Mouse (Mus musculus) cortical plate, adult 2 months (tissue): ENCODE measurements at regions not wholly inside any gene's neighbourhood (a gene's known extent, or its start where the extent isn't known, plus 50 kb on each side); places are given as distances from the start of the nearest gene placed in this dataset.

Experiments
- H3K27ac ChIP-seq: fragments of 200-500 bp; 2 replicates; pipeline ENCODE4 v1.5.1; 2012; ENCODE audit warnings: low read length, control low read depth, inconsistent platforms; ENCODE audit not compliant: insufficient read depth
- H3K4me1 ChIP-seq: fragments of 200-500 bp; 2 replicates; pipeline ENCODE4 v1.6.1; 2011; ENCODE audit warnings: low read length; ENCODE audit not compliant: control insufficient read depth, insufficient read depth
- H3K4me3 ChIP-seq: fragments of 200-500 bp; 2 replicates; pipeline ENCODE4 v1.5.1; 2011; ENCODE audit warnings: mild to moderate bottlenecking, low read length, control low read depth; ENCODE audit not compliant: insufficient read depth
- CTCF ChIP-seq: fragments of 200-500 bp; IDR thresholded peaks from 2 replicates; pipeline ENCODE4 v1.5.1; 2011; ENCODE audit warnings: mild to moderate bottlenecking, control low read depth, low read length; ENCODE audit not compliant: insufficient read depth; ENCODE audit errors: extremely low read depth
- POLR2A ChIP-seq: fragments of 200-500 bp; IDR thresholded peaks from 2 replicates; pipeline ENCODE4 v1.6.1; 2011; ENCODE audit warnings: mild to moderate bottlenecking, low read length, control low read depth; ENCODE audit not compliant: insufficient read depth; ENCODE audit errors: extremely low read depth

DNA sequence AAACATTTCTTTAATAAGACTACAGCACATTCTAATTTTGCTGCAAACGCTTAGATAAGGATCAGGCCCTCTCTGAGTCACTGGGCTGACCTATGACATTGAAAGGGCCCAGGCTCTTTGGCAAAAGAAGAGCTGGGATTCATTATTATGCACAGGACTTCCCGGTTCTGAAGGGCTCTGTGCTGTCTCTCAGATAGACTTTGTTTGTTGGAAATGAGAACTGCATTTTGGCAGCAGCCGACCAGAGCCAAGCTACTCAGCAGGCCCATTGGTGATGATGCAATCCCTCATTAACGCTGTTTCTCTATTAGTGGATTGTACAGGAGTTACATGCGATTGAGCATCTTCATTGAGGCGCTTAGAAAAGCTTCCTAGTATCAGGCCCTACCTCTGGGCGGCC, 204.9 kb upstream of the Sox2 start:
- Histone ChIP-seq H3K4me3 (no peak overlapping the region), H3K27ac (peak overlapping the region; percentile 67), H3K4me1 (0 out of 2 replicates have a peak, but pooled peaks cover 1% of the 10 kb centered on the region)
- no peak for TF ChIP-seq POLR2A
- no peak for TF ChIP-seq CTCF

DNA sequence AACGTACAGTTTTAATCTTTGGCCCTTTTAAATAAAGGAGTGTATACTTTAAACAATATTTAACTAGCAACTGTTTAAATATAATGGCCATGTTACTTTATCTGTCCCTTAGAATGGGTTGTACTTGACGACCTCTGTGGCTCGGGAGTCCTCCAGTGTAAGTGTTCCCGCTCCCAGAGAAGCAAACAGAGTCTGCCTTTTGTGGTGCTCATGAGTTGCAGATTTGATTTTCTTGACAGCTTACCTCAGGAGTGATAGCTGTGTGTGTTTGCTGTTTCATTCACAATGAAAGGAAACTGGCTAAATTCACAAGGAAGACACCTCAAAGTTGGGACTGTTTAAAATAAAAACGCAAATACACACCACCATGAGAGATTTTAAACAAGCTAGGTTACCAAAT, 205.4 kb upstream of the Sox2 start:
- H3K4me3 ChIP-seq: no peak overlapping the region
- H3K4me1 ChIP-seq: 0 out of 2 replicates have a peak, but pooled peaks cover 1% of the 10 kb centered on the region
- H3K27ac ChIP-seq: peak overlapping the region; percentile 94
- no peak for TF ChIP-seq CTCF
- TF ChIP-seq POLR2A: no peak

DNA sequence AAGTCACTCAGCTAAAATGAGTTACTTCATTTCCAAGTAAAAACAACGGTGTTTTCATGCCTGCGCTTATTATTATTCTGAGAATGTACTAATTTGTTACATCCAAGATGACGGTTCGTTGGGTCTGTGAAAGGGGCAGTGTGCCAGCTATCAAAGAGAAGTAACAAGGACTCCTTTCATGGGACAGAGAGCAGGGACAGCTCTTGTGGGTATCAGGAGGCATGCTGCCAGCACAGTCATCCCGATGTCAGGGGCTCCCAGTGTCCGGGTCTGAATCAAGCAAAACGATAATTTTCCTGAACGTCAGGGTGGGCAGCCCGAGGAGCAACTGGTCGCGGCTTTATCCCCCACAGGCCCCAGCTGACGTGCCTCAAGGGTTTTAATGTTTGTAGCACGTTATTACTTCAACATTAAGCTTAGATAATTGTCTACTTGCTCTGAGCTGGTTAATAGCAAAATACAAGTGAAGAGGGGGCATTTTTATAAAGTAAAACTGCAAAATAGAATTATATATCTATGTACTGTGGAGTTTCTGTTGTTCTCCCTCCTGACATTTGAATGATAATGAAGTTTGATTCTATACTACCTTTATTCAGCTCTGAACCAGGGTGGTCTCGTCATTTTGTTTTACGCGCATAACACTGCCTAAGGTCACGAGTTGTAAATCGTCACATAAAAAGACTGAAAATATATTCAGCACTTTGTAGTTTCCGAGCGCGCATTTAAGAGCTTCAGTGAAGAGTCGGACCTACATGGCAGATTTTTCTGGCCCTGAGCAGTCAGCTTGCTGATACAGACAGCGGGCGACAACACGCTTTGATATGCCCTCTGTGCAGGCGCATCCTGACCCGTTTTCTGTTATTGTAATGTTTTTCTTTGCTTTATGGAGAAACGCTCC, 206.2 kb upstream of the Sox2 start:
- Histone ChIP-seq H3K27ac (peak overlapping the region; percentile 90), H3K4me3 (no peak overlapping the region), H3K4me1 (0 out of 2 replicates have a peak, but pooled peaks cover 1% of the 10 kb centered on the region)
- TF ChIP-seq POLR2A (no peak), CTCF (no peak)

- TF ChIP-seq POLR2A (no peak), CTCF (no peak)
- Histone ChIP-seq H3K4me3 (no peak overlapping the region), H3K27ac (peak overlapping the region; percentile 81; the same call in 1 of the 2 replicates), H3K4me1 (0 out of 2 replicates have a peak, but pooled peaks cover 1% of the 10 kb centered on the region)
These were observed 206.9 kb upstream of the Sox2 start for GRCm38 (mm10) chr3:34443307-34443706.

DNA sequence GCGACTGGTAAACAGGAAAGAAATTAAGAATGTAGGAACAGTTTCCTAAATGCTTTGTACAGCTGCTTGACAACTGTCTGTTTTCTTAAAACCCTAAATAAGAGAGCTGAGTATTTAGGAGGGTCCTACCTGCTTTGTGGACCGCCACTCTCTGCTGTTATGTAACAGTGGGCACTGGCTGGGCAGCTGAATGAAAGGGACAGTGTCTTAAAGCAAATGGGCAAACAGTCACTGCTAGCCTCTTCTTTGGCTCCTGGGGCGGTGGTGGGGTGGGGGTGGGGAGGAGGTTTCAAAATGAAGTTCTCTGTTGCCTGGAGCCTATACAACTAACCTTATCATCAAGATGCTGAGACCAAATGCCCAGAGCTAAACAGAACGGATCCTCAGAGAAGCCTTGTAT, 208.4 kb upstream of the Sox2 start:
- 0 out of 2 replicates have a peak, but pooled peaks cover 1% of the 10 kb centered on the region for H3K4me1 ChIP-seq
- peak overlapping the region; percentile 91 for H3K27ac ChIP-seq
- TF ChIP-seq POLR2A (no peak), CTCF (no peak)
- H3K4me3 ChIP-seq: no peak overlapping the region

- Histone ChIP-seq H3K27ac (peak overlapping the region; percentile 79; the same call in 1 of the 2 replicates), H3K4me1 (0 out of 2 replicates have a peak, but pooled peaks cover 1% of the 10 kb centered on the region)
These were observed 208.9 kb upstream of the Sox2 start for GRCm38 (mm10) chr3:34441266-34441665.

GRCm38 (mm10) chr3:34434901-34435300, 215.3 kb upstream of the Sox2 start:
- TF ChIP-seq CTCF (no peak), POLR2A (no peak)
- Histone ChIP-seq H3K4me1 (no peaks in the 10 kb centered on the region), H3K27ac (0 out of 2 replicates have a peak overlapping the region, but pooled peaks have one; percentile 52), H3K4me3 (peak overlapping the region; percentile 34)

More at GRCm38 (mm10) chr3:34441266-34441665, 208.9 kb upstream of the Sox2 start:
- TF ChIP-seq POLR2A (no peak), CTCF (no peak)
- H3K4me3 ChIP-seq: no peak overlapping the region

- Histone ChIP-seq H3K4me3 (no peak overlapping the region), H3K4me1 (no peaks in the 10 kb centered on the region), H3K27ac (no peak overlapping the region)
- TF ChIP-seq CTCF (no peak), POLR2A (no peak)
These were observed 222.2 kb upstream of the Sox2 start for GRCm38 (mm10) chr3:34427967-34428366.

DNA sequence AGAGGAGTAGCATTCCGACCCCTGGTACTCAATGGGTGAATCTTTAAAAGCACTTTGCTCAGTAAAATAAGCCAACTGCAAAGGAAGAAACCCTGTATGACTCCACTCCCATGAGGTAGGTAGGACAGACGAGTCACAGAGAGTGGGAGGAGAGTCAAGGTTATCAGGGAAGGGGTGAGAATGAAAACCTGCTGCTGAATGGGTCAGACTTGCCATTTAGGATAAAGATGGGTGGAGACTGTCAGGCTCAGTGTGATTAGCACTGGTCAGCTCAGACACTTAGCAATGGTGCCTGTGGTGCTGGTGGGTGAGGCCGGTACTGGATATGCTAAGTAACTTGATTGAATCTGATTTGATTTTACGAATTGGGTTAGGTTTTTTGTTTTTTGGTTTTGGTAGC, 222.7 kb upstream of the Sox2 start:
- H3K4me3 ChIP-seq: no peak overlapping the region
- no peak overlapping the region for H3K27ac ChIP-seq
- TF ChIP-seq CTCF (no peak), POLR2A (no peak)
- H3K4me1 ChIP-seq: no peaks in the 10 kb centered on the region

- Histone ChIP-seq H3K27ac (no peak overlapping the region), H3K4me1 (no peaks in the 10 kb centered on the region), H3K4me3 (no peak overlapping the region)
- TF ChIP-seq POLR2A (no peak), CTCF (no peak)
These were observed 223.2 kb upstream of the Sox2 start for GRCm38 (mm10) chr3:34426955-34427354.
